Mouse (Mus musculus): ENCODE measurements at regions not wholly inside any gene's neighbourhood (a gene's known extent, or its start where the extent isn't known, plus 50 kb on each side); places are given as distances from the start of the nearest gene placed in this dataset.

GRCm38 (mm10) chr12:79883651-79884050, 229.2 kb downstream of the Zfp36l1 start:
- no peak for DNase-seq (ENCODE audit: low read depth, low spot score)

- no peak for DNase-seq (ENCODE audit: low read depth, low spot score)
Observed at GRCm38 (mm10) chr12:79880751-79881261, 232.0 kb downstream of the Zfp36l1 start.

- no peak for DNase-seq (ENCODE audit: low read depth, low spot score)
Observed at GRCm38 (mm10) chr12:79880346-79880745, 232.5 kb downstream of the Zfp36l1 start.

- no peak for DNase-seq (ENCODE audit: low read depth, low spot score)
Observed at GRCm38 (mm10) chr12:79879918-79880273, 232.9 kb downstream of the Zfp36l1 start.

- DNase-seq (ENCODE audit: low read depth, low spot score), result no peak
Observed at GRCm38 (mm10) chr12:79879093-79879917, 233.5 kb downstream of the Zfp36l1 start.

- no peak for DNase-seq (ENCODE audit: low read depth, low spot score)
Observed at GRCm38 (mm10) chr12:79878766-79879092, 234.1 kb downstream of the Zfp36l1 start.

- DNase-seq (ENCODE audit: low read depth, low spot score), result no peak
Observed at GRCm38 (mm10) chr12:79878163-79878562, 234.7 kb downstream of the Zfp36l1 start.

- DNase-seq (ENCODE audit: low read depth, low spot score), result no peak
Observed at GRCm38 (mm10) chr12:79874333-79874732, 238.5 kb downstream of the Zfp36l1 start.

- no peak for DNase-seq (ENCODE audit: low read depth, low spot score)
Observed at GRCm38 (mm10) chr12:79865179-79865552, 247.6 kb downstream of the Zfp36l1 start.

GRCm38 (mm10) chr12:79864346-79865178, 248.3 kb downstream of the Zfp36l1 start:
- no peak for DNase-seq (ENCODE audit: low read depth, low spot score)

All from telencephalon, adult 2 months (tissue).